Mouse (Mus musculus) intestine, embryonic 16.5 days (tissue): ENCODE measurements at regions not wholly inside any gene's neighbourhood (a gene's known extent, or its start where the extent isn't known, plus 50 kb on each side); places are given as distances from the start of the nearest gene placed in this dataset.

Source experiments
- ATAC-seq: fragments of 200-750 bp; cut with Nextera tagmentation; 2 replicates; pipeline ENCODE4 v1.8.0; 2017; ENCODE audit warnings: moderate TSS enrichment, moderate library complexity
- H3K27ac ChIP-seq: fragments of 300-500 bp; sonication (generic); 2 replicates; pipeline ENCODE4 v1.5.1; 2014; ENCODE audit warnings: mild to moderate bottlenecking, low read length
- H3K27me3 ChIP-seq: fragments of 300-500 bp; sonication (generic); replicated peaks from 2 replicates; pipeline ENCODE4 v1.6.1; 2014; ENCODE audit warnings: low read length, control low read depth, mixed read lengths; ENCODE audit not compliant: control insufficient read depth, insufficient read depth
- H3K36me3 ChIP-seq: fragments of 300-500 bp; sonication (generic); 2 replicates; pipeline ENCODE4 v1.6.1; 2014; ENCODE audit warnings: low read length, control low read depth; ENCODE audit not compliant: control insufficient read depth, insufficient read depth
- H3K4me1 ChIP-seq: fragments of 300-500 bp; sonication (generic); 2 replicates; pipeline ENCODE4 v1.6.1; 2014; ENCODE audit warnings: low read length, control low read depth, mixed read lengths; ENCODE audit not compliant: control insufficient read depth, insufficient read depth
- H3K4me2 ChIP-seq: fragments of 300-500 bp; sonication (generic); 2 replicates; pipeline ENCODE4 v1.6.1; 2014; ENCODE audit warnings: low read depth, low read length, control low read depth
- H3K4me3 ChIP-seq: fragments of 300-500 bp; sonication (generic); 2 replicates; pipeline ENCODE4 v1.5.1; 2014; ENCODE audit warnings: mild to moderate bottlenecking, low read length
- H3K9ac ChIP-seq: fragments of 300-500 bp; sonication (generic); 2 replicates; pipeline ENCODE4 v1.6.1; 2014; ENCODE audit warnings: low read depth, low read length
- H3K9me3 ChIP-seq: fragments of 300-500 bp; sonication (generic); 2 replicates; pipeline ENCODE4 v1.6.1; 2016; ENCODE audit warnings: low read length, control low read depth; ENCODE audit not compliant: control insufficient read depth
- WGBS: fragments of 180-500 bp; shearing (Covaris S2); extraction: QIAGEN DNeasy Blood & Tissue Kit; methylation state at CpG from one replicate; pipeline ENCODE4 v1.1.7; 2014; 5-methylcytosine and 5-hydroxymethylcytosine counted together

GRCm38 (mm10) chr2:168424277-168425099, 143.0 kb upstream of the Kcng1 start:
- H3K4me2 ChIP-seq, result no peak overlapping the region
- no peak overlapping the region for H3K9ac ChIP-seq
- WGBS, result 48% methylated on average over 20 of the region's 20 CpGs
- H3K36me3 ChIP-seq, result no peaks in the 10 kb centered on the region
- H3K4me3 ChIP-seq, result no peak overlapping the region
- 0 out of 2 replicates have a peak overlapping the region, but pooled peaks have one; percentile 2 for H3K27ac ChIP-seq
- peaks cover 3% of the 10 kb centered on the region; the same call in 1 of the 2 replicates for H3K4me1 ChIP-seq
- ATAC-seq, result no peak
- 0 out of 2 replicates have a peak, but pooled peaks cover 3% of the 10 kb centered on the region for H3K9me3 ChIP-seq
- no peaks in the 10 kb centered on the region for H3K27me3 ChIP-seq

GRCm38 (mm10) chr2:168423551-168423950, 142.0 kb upstream of the Kcng1 start:
- Histone ChIP-seq H3K27ac (no peak overlapping the region), H3K9ac (no peak overlapping the region), H3K4me1 (peaks cover 3% of the 10 kb centered on the region; the same call in 1 of the 2 replicates), H3K4me3 (no peak overlapping the region), H3K9me3 (0 out of 2 replicates have a peak, but pooled peaks cover 3% of the 10 kb centered on the region), H3K36me3 (no peaks in the 10 kb centered on the region), H3K4me2 (no peak overlapping the region), H3K27me3 (no peaks in the 10 kb centered on the region)
- WGBS, result 63% methylated on average over 6 of the region's 6 CpGs
- no peak for ATAC-seq

GRCm38 (mm10) chr2:168415140-168415539, 133.6 kb upstream of the Kcng1 start:
- no peak overlapping the region for H3K4me2 ChIP-seq
- WGBS, result 27% methylated on average over 17 of the region's 17 CpGs
- no peaks in the 10 kb centered on the region for H3K27me3 ChIP-seq
- H3K4me3 ChIP-seq, result no peak overlapping the region
- H3K9ac ChIP-seq, result no peak overlapping the region
- H3K36me3 ChIP-seq, result no peaks in the 10 kb centered on the region
- no peaks in the 10 kb centered on the region for H3K4me1 ChIP-seq
- no peak for ATAC-seq
- H3K9me3 ChIP-seq, result no peaks in the 10 kb centered on the region
- H3K27ac ChIP-seq, result no peak overlapping the region

DNA sequence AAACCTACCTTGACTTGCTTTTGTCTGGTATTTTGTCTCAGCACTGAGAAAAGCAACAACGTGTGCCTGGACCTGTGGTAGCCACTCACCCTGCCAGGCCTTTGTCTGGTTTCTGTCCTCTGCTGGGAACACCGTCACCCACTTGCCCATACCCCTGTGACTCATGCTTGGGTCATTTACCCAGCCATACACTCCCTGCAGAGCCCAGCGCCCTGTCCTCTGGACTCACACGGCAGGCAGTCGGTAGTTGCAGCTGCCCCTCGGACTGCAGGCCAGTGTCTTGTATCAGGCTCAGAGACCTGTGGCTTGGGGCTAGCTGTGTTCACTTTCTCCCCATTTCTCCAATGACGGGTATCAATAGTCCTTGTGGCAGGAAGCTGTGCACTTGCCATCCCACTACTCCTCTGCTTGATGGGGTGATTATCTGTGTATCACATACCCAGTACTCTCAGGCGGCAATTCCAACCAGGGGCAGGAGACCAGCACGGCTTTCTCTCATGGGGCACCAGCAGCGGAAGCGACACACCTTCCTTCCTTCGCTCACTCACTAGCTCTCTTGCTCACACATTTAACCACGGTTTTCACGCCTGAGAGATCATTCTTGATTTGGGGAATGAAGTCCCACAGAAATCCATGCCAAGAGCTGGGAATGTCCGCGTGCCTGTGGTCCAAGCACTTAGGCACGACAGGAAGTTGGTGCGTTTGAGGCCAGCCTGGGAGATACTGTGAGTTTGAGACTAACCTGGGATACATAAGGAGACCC, 132.8 kb upstream of the Kcng1 start:
- no peak for ATAC-seq
- no peak overlapping the region for H3K4me3 ChIP-seq
- H3K4me1 ChIP-seq, result no peaks in the 10 kb centered on the region
- H3K27me3 ChIP-seq, result no peaks in the 10 kb centered on the region
- no peaks in the 10 kb centered on the region for H3K9me3 ChIP-seq
- no peak overlapping the region for H3K4me2 ChIP-seq
- no peaks in the 10 kb centered on the region for H3K36me3 ChIP-seq
- 81% methylated on average over 18 of the region's 18 CpGs for WGBS
- no peak overlapping the region for H3K27ac ChIP-seq
- no peak overlapping the region for H3K9ac ChIP-seq

- no peaks in the 10 kb centered on the region for H3K27me3 ChIP-seq
- H3K4me1 ChIP-seq, result no peaks in the 10 kb centered on the region
- no peak overlapping the region for H3K4me3 ChIP-seq
- H3K27ac ChIP-seq, result no peak overlapping the region
- H3K9ac ChIP-seq, result no peak overlapping the region
- ATAC-seq, result no peak
- no peaks in the 10 kb centered on the region for H3K36me3 ChIP-seq
- no peaks in the 10 kb centered on the region for H3K9me3 ChIP-seq
- WGBS, result 53% methylated on average over 6 of the region's 6 CpGs
- no peak overlapping the region for H3K4me2 ChIP-seq
These were observed 131.3 kb upstream of the Kcng1 start for GRCm38 (mm10) chr2:168412853-168413252.

DNA sequence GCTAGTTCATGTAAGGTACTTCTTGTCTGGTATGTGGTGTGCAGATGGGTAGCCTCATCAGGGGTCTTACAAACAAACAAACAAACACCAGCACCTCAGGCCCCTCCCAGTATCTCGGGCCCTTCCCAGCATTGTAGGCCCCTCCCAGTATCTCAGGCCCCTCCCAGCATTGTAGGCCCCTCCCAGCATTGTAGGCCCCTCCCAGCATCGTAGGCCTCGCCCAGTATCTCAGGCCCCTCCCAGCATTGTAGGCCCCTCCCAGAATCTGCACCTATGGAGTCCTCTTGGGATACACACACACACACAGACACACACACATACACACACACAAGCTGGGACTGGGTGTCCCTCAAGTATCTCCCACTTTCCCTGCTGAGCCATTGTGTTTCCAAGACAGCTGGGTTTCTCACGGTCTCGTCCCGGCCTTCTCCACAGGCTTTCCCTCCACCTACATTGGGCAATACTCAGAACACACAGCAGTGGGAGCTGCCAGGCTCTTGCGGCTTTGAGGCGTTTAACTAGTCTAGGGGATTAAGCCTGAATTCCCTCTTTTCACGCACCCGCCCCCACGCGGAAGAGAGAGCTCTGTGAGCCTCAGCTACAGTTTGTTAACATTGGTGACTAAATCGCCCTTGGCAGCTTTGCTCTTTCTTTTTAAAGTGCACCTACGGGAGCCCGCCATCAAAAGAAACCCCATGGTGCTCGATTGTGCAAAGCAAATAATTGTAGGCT, 121.4 kb upstream of the Kcng1 start:
- Histone ChIP-seq H3K9me3 (no peaks in the 10 kb centered on the region), H3K27ac (no peak overlapping the region), H3K27me3 (no peaks in the 10 kb centered on the region), H3K9ac (no peak overlapping the region), H3K36me3 (no peaks in the 10 kb centered on the region), H3K4me1 (no peaks in the 10 kb centered on the region), H3K4me3 (no peak overlapping the region), H3K4me2 (no peak overlapping the region)
- ATAC-seq, result no peak
- WGBS, result 64% methylated on average over 16 of the region's 16 CpGs

GRCm38 (mm10) chr2:168399088-168399709, 117.7 kb upstream of the Kcng1 start:
- no peak overlapping the region for H3K27ac ChIP-seq
- no peaks in the 10 kb centered on the region for H3K36me3 ChIP-seq
- H3K4me3 ChIP-seq, result no peak overlapping the region
- no peaks in the 10 kb centered on the region for H3K27me3 ChIP-seq
- no peaks in the 10 kb centered on the region for H3K4me1 ChIP-seq
- no peaks in the 10 kb centered on the region for H3K9me3 ChIP-seq
- no peak for ATAC-seq
- no peak overlapping the region for H3K4me2 ChIP-seq
- no peak overlapping the region for H3K9ac ChIP-seq
- 74% methylated on average over 14 of the region's 14 CpGs for WGBS

- Histone ChIP-seq H3K4me1 (no peaks in the 10 kb centered on the region), H3K9ac (no peak overlapping the region), H3K4me2 (no peak overlapping the region), H3K4me3 (no peak overlapping the region), H3K27ac (no peak overlapping the region), H3K9me3 (no peaks in the 10 kb centered on the region), H3K27me3 (no peaks in the 10 kb centered on the region), H3K36me3 (no peaks in the 10 kb centered on the region)
- ATAC-seq, result no peak
- WGBS, result 56% methylated on average over 3 of the region's 3 CpGs
These were observed 114.8 kb upstream of the Kcng1 start for GRCm38 (mm10) chr2:168396316-168396715.

GRCm38 (mm10) chr2:168393341-168393740, 111.8 kb upstream of the Kcng1 start:
- H3K36me3 ChIP-seq, result no peaks in the 10 kb centered on the region
- H3K4me1 ChIP-seq, result no peaks in the 10 kb centered on the region
- no peak overlapping the region for H3K4me3 ChIP-seq
- H3K9ac ChIP-seq, result no peak overlapping the region
- no peak overlapping the region for H3K27ac ChIP-seq
- WGBS, result 95% methylated on average over 18 of the region's 18 CpGs
- H3K9me3 ChIP-seq, result no peaks in the 10 kb centered on the region
- no peaks in the 10 kb centered on the region for H3K27me3 ChIP-seq
- ATAC-seq, result no peak
- H3K4me2 ChIP-seq, result no peak overlapping the region
